Mouse (Mus musculus) cerebellum, adult 9-11 months (tissue): ENCODE measurements at regions not wholly inside any gene's neighbourhood (a gene's known extent, or its start where the extent isn't known, plus 50 kb on each side); places are given as distances from the start of the nearest gene placed in this dataset.

ENCODE experiments used
- DNase-seq: peaks from one replicate; pipeline ENCODE4 v3.0.0; 2022

- no peak for DNase-seq
These were observed 115.0 kb downstream of the D3Ertd751e start for GRCm38 (mm10) chr3:41857446-41857845.

DNA sequence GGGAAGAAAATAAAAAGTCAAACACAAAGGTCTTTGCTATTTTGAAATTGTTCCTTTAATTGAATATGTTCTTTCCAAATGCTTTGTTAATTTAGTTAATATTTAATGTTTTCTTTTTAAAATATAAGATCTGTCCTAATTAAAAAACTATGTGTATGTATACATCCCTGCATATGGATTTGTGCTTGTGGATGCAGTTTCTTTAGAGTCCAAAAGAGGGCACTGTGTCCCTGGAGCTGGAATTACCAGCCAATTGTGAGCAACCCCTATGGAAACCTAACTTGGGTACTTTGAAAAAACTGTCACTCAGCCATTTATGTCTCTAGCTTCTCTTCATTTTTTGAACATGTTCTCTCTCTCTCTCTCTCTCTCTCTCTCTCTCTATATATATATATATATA, 120.3 kb downstream of the D3Ertd751e start:
- no peak for DNase-seq

GRCm38 (mm10) chr3:41908952-41909351, 166.5 kb downstream of the D3Ertd751e start:
- DNase-seq, result no peak

DNA sequence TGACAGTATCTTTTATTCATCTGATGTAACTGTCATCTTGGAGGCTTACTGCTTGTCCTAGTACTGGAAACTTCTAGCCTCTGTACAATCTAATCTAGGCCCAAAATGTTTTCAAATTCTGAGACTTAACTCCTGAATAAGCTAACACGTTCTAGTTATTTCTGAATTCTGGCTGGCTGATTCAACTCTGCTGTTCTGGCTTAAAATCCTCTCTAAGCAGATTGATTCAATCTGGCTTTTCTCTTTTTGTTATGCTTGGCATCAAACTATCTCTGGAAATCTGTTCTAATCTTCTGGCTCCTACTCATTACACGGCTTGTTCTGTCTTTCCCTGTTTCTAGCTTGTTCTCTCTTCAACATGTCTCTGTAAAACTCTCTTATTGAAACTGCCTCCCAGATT, 170.8 kb downstream of the D3Ertd751e start:
- DNase-seq, result no peak

- no peak for DNase-seq
These were observed 197.4 kb downstream of the D3Ertd751e start for GRCm38 (mm10) chr3:41939843-41940242.

DNA sequence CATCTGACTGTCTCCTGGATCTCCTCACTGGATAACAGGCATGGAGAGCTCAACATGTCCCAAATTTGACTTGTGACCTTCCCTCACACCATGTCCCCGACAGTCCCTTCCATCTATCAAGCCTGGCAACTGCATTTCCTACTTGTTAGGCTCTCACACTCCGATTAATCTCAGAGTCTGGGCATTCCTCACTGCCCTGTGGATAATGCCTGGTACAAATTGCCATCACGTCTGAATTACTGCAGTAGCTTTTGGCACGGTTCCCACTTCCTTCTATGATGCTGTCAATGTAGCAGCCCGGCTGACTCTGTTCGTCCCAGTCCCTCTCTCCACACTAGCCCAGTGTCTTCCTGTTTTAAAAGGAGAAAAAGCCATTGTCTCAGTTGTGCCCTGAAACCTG, 200.6 kb downstream of the D3Ertd751e start:
- DNase-seq, result no peak

DNA sequence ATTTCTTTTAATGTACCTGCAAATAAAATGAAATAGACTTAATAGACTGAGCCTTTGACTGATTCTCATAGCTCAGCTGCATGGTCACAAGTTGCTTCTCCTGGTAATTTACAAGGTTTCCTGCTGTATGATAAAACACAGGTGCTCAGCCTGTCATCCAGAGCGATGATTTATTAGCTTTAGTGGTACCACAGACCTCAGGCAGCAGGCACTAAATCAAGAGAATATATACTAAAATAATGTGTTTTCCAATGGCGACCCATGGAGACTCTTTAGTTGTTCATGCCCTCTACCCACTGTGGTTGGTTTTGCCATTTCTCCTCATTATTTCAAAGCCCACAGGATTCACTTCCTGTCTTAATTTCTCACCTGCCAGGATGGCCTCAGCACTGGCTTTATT, 207.0 kb downstream of the D3Ertd751e start:
- no peak for DNase-seq

GRCm38 (mm10) chr3:41957385-41957784, 215.0 kb downstream of the D3Ertd751e start:
- DNase-seq, result no peak

DNA sequence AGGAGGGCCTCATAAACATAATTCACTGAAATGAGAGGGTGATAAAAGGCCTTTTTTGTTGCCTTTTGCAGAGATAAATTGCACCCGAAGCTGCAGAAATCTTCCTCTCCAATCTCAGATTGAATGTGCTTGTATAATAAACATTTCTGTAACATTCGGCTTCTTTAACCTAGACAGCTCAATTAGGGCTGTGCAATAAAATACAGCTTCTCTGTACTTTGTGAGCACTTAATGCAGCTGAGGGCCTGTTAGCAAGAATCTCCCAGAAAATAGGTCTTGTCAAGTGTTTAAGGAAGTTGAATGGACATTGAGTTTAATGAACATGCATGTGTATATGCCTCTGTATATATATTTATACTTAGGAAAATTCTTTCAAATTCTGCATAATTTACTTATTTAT, 217.8 kb downstream of the D3Ertd751e start:
- DNase-seq, result no peak

DNA sequence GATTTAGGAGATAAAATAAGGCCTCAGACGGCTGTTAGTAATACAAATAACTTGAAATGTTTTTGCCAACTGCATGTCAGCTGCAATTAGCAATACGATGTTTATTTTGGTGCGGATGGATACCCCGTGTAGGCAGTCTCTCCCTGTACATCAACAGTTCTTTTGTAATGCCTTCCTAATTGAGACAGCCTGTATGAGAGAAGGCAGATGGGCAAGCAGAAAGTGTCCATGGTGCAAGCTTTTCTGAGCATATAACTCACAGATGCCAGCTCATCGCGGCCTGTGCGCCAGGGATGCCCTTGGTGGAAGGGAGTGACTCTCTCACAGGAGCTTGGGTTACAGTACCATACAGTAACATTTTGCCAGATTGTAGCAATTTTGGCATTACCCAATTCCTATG, 220.5 kb downstream of the D3Ertd751e start:
- DNase-seq, result no peak

DNA sequence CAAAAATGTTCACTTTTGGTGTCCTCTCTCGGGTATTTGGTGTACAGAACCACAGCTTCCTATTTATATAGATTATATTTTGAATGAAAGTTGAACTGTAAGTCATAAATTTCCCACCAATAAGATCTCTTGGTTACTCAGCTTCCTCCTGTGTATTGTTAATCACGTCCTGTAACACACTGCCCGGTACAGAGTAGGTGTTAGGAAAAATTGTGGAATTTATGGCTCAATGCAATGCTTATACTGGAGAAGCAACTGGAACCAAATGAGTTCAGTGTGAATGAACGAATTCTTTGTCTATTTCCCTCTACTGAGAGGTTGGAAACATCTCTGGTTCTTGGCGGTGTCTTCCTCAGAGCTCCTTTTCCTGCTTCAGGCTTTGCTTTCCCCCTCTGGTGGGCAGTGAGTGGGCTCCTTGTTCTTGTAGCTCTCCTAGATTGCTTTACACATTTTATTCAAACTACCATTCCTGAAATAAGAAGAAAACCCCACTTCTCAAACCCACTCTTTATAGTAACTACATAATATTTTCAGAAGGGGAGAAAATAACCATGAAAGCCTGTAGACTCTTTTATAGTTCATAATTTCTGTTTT, 264.4 kb downstream of the D3Ertd751e start:
- DNase-seq, result no peak

DNA sequence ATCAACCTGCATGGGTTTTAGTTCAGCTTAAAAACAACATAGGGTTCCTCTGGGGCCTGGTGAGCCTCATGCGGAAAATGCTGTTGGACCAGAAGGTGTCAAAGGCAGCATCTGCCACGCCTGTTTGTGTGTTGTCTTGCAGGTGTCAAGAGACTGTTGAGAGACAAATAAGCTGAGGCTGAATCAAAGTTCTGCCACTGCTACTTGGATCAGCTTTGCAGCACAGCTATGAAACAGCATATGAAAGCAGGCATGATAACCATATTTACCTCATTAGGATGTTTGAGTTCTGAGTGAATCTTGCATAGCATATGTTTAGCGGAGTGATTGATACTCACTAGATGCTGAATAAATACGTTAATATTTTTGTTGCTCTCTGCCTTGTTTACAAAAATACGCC, 280.8 kb downstream of the D3Ertd751e start:
- DNase-seq, result no peak

GRCm38 (mm10) chr3:42039632-42040031, 297.2 kb downstream of the D3Ertd751e start:
- no peak for DNase-seq

- DNase-seq, result no peak
These were observed 297.9 kb downstream of the D3Ertd751e start for GRCm38 (mm10) chr3:42040270-42040812.

- DNase-seq, result no peak
These were observed 298.5 kb downstream of the D3Ertd751e start for GRCm38 (mm10) chr3:42040959-42041358.

- no peak for DNase-seq
These were observed 315.0 kb downstream of the D3Ertd751e start for GRCm38 (mm10) chr3:42057286-42057868.

GRCm38 (mm10) chr3:42065093-42065935, 322.9 kb downstream of the D3Ertd751e start:
- no peak for DNase-seq

GRCm38 (mm10) chr3:42065962-42066361, 323.6 kb downstream of the D3Ertd751e start:
- no peak for DNase-seq

GRCm38 (mm10) chr3:42067036-42067435, 324.6 kb downstream of the D3Ertd751e start:
- no peak for DNase-seq

DNA sequence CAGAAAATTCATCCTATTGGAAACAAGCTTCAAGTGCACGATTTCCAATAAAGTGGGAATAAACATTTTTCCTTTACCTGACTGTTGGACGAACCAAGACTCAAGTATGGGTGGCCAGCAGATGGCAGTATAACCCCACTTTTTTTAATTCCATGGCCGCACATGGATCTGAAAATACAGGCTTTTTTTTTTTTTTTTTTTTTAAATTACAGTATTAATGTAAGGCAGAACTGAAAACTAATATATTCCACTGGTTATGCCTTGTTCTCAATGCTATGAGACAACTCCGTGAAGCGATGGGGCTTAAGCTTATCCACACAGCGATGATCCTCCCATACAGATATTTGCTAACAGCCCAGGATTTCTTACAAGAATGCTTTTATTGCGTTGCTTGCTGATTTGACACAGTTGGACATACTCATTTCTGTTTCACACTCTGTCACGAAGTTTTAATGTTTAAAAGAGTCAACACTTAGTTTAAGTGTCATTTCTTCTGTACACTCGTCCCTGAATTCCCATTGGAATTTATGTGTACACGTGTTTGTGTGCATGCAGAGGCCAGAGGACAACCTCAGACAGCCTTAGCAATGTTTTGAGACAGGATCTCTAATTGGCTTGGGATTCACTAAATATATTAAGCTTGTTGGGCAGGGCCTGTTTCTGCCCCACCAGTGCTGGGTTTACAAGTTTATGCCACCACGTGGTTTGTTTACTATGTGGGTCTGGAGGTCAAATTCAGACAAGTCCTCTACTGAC, 332.3 kb downstream of the D3Ertd751e start:
- no peak for DNase-seq

DNA sequence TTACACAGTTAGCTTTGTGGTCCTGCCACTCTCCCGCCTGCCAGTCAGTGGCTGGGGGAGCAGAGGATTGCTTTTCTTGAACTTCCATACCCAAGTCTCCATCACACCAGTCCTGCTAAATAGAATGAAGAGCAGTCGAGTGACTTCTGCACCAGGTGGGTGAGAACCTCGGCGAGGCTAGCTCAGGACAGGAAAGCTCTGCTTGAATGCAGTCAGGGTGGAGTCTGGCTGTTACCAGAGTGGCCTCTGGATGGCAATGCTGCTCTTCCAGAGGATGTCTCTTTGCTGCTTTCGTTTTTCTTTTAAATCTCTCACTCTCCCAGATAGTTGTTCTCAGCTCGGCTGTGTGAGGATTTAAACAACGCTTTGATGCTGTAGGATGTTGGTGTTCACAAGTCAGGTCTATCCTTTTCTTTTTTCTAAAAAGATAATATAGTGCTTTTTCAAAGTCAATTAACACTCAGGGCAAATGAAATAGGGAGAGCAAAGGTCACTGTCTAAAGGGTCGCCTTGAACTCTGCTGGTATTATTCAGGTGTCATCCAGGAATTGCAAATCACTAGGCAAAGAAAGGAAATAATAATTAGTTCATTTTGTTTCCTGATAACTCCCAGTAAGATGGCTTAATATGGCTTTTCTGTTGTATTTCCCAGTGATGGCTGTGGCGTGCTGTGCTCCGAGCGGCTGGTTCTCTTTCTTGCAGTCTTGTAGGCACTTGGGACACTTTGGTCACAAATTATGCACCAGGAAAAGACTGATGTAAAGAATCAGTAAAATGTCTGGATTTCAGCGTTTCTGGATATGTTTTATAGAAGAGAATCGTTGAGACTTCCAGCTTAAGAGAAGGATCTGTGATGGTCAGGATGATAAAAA, 368.8 kb downstream of the D3Ertd751e start:
- DNase-seq, result peak; percentile 10
